Mouse (Mus musculus) adipocyte (in vitro differentiated cells): ENCODE results near the gene 4932415D10Rik.
A peak's percentile ranks its signal among the peaks of the same experiment; 100 is the strongest.

Source experiments
- DNase-seq: peaks from one replicate; pipeline ENCODE4 v3.0.0-alpha.2; 2016; ENCODE audit warnings: low spot score

4932415D10Rik gene

DNA sequence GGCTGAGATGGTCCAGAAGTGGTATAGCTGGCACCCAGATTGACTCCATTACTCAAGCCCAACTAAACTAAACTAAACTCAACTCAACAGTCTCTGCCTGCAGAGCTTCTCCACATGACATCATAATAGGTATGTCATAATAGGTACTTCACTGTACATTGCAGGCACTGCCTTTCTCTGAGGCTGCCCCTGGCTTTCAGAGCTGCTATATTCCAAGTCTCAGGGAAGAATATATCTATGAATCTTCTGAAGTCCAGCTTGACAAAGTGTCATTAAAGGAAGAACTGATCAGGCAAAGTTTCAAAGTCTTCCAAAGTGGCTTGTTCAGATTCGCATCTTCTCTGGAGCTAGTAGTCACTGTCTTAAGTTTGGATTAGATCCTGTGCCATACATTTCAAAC lies at the start of gene 4932415D10Rik:
4932415D10Rik (minus strand) TSS at position 101 of the 400 bp plus-strand sequence.
- no peak for DNase-seq

DNA sequence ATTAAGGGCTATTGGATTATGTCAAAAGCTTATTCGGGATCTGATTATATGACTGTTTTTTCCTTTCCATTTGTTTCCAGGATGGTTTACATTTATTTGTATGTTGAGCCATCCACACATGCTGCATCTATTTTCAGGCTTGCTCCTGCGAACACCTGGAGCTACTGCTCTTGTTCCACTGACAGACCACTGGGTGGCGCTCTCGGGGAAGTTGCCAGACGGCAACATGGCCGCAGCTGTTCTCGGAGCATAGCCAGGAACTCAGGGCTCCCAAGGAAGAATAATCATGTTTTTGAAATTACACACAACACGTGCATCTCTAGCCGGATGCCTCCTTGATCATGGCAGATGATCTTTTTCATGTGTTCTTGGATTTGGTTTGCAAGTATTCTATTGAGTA lies 45.5 kb upstream of the 4932415D10Rik start:
- DNase-seq, result no peak

DNA sequence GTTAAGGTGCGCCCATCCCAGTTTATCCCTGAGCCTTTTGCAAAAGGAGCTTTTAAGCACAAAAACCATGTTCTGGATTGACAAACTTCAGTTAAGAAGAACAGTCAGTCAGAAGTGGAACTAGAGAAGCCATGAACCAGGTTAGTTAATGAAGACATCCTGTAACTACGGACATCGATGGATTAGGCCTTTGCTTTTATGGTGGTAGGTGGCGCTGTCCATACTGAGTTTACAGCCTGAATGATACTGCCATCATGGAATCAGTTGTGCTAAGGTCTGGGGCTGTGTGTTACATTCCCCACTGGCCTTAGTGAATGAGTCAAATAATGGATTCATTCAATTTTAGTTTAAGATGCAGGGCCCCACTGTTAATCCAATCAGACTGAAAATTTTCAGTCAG lies 39.0 kb upstream of the 4932415D10Rik start:
- no peak for DNase-seq

DNA sequence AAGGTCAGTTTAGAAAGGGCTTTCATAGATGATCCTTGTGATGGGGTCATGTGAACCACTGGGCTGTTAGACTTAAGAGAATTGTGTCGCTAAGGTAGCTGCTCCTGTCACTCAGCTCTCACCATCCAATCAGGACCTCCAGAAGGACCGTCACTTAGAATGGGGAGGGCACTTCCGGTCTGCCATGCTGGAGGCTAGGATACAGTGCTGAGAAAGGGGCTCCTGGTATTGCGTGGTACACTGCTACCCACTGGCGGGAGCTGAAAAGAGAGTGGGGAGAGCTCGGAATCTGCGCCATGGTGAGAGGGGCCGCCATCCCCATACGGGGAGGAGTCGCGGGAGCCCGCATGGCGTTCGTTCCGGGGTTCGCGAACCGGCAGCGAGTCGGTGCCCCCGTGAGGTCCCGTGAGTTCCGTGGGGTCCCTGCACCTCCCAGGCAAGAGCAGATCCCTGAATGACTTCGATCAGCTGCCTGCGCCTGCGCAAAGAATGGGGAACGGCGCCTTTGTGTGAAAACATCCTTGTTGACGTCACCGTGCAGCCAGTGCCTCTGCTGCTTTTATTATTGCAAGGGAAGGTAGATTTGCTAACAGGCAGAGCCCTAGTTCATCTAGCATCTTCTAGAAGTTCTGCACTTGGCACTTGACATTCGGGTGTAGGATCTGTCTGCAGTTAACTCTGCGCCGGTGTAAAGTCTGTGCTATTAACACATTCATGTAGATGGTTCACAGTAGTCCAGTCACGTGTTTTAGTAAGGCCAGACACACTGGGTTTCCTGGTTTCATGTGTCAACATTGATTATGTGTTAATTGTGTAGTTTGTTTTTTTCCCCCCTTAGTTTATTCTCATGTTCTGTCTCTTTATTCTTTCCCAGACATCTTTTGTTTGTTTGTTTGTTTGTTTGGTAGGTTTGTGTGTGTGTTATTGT lies 38.0 kb upstream of the 4932415D10Rik start, which contains the start of gene Gm4924:
Gm4924 (plus strand) TSS at position 173 of the 928 bp plus-strand sequence.
- peak; percentile 94 for DNase-seq

GRCm38 (mm10) chr10:82329826-82330225 lies 13.4 kb upstream of the 4932415D10Rik start:
- no peak for DNase-seq

DNA sequence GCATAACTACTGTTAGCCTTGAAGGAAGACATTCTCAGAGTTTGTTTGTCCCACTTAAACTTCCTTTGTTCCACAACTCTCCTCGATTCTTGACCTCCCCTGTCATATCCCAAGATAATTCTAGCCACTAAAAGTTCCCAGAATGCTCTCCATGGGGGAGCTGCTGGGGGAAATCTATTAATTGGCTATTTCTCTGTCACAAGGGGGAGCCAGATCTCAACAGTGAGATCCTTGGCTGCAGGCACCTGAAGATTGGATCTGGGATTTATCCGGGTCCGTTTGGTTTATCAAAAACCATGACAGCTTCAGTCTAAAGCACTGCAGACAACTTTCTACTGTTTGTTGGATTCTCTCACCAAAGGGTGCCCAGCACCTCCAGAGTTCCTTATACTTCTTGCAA lies 3.8 kb upstream of the 4932415D10Rik start:
- peak; percentile 17 for DNase-seq

DNA sequence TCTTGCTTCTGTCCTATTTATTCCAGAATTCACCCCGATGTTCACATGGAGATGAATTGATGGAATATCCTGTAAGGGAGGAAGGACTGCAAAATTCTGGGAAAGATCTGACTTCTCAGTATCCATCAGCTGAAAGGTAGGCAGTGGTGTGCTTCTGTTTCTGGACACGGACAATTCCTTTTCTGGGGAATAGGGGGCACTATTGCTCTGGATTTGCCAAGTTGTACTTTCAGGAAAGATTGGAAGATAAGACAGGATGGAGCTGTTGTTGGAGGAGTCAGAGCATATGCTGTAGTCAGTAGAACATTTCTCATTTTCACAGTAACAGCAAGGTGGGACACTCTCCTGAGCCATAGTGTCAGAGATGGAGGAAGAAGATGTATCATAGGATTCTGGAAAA lies 19.9 kb downstream of the 4932415D10Rik start:
- DNase-seq, result no peak

DNA sequence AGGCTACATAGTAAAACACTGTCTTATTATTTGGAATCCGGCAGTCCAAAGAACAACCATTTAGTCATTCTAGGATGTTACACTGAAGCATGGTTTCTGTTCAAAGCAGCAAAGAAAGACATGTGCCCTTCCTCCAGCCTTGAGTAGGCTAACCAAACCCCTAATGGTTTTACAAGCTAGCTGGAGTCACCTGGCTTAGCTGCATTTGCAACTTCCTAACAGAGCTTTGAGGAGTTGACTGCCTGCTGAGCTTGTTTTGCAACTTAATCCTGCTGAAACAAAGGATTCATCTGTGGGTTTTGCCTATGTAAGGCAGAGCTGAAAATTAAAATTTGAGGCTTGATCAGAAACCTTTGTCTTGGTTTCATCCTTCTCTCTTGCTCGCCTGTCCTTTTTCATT lies 59.1 kb downstream of the 4932415D10Rik start:
- DNase-seq, result no peak

DNA sequence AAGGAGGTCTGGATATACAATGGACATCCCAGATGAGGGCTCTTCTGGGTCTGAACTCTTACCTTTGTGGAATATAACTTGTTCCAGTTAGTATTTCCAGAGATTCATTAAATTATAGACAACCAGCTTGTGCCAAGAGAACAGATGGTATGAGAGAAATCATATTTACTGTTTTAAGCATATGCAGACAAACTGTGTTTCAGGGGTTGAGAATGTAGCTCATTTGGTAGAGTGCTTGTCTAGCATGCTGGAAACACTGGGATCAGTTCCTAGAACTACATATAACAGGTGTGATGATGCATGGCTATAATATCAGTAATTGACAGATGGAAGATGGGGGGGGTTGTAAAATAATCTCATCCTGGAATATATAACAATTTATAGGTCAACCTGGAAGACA lies 71.4 kb downstream of the 4932415D10Rik start:
- DNase-seq, result no peak

DNA sequence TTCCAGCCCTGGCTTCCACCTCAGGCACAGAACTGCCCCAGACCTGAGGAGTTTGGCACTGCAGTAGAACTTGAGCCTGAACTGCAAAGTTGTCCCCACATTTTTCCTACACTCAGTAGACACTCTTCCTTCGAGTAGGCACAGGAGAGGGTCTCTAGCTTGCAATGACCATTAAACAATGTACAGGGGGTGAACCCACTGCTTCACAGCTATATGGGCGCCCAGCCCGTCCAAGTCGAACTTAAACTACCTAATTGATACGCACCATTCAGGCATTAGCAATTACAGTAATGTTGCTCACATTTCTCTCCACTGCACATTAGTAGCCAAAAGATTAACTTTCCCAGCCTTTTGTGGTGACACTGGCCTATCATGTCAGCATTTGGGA lies 75.0 kb downstream of the 4932415D10Rik start:
- DNase-seq, result no peak

DNA sequence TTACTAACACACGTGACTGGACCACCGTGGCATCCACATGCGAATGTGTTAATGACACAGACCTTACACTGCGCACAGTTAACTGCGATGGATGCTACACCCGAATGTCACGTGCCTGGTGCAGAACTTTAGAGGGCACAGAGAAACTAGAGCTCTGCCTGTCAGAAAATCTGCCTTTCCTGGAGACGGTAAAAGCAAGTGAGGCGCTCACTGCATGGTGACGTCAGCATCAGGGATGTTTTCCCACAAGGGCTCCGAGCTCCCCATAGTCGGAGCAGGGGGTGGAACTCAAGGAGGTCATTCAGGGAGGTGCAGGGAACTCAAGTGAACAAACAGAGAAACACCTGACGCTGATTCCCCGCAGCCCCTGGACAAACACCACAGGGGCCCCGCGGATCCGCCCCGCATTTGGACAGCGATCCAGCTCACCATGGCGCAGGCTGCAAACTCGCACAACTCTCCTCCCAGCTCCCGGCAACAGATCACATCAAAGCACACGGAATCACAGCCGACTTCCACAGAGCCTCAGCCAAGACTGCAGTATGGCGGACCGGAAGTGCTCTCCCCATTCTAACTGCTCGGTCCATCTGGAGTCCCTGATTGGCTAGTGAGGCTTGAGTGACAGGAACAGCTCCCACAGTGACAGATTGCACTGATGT lies 75.5 kb downstream of the 4932415D10Rik start, which contains the start of gene Zfp938:
Zfp938 (minus strand) TSS at position 539 of the 659 bp plus-strand sequence.
- DNase-seq, result peak; percentile 95
